Mouse (Mus musculus): ENCODE results near the gene Ap1ar. TPM values are rescaled to one million over a fixed set of nuclear protein-coding genes. Genes with fewer than 3 reads are reported as not detected.

The Ap1ar gene
- polyA plus RNA-seq, 2 experiments: 38.2 to 43.1 TPM

DNA sequence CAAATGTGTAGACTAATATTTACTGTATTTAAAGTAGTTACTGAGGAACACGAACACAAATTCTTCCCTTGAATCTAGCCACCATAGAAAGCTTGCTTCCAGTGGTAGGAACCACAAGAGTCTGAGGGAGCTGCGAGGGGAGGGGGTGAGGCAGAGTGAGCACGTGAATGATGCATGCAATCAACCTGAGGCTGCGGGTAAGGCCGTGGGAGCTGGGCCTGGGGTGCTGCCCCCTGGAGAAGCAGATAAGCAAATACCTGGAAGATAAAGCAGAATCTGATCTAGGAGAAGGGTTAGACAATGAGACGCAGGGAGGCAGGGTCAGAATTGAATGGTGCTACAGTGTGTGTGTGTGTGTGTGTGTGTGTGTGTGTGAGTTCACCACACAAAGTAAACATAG, 6.2 kb downstream of the Ap1ar start:
- no peak overlapping the region for H3K4me3 ChIP-seq (replicated peaks; ENCODE audit: low read length)
- no peak for TF ChIP-seq POLR2A (IDR thresholded peaks at IDR 0.05; ENCODE audit: borderline replicate concordance, extremely low read depth, insufficient read depth, insufficient read length)
- ATAC-seq (ENCODE audit: low FRiP score, low read depth): no peak
- H3K27me3 ChIP-seq (ENCODE audit: control insufficient read depth, insufficient read depth, low read length): no peaks in the 10 kb centered on the region
- H3K27ac ChIP-seq (replicated peaks; ENCODE audit: low read depth, low read length): no peak overlapping the region
- H3K9me3 ChIP-seq (ENCODE audit: control insufficient read depth, low read length): no peaks in the 10 kb centered on the region
- H3K4me2 ChIP-seq (replicated peaks; ENCODE audit: low read depth, low read length, severe bottlenecking): no peak overlapping the region
- H3K4me1 ChIP-seq (ENCODE audit: control insufficient read depth, insufficient read depth, low read length): peaks cover 10% of the 10 kb centered on the region
- WGBS: 80% methylated on average over 6 of the region's 6 CpGs
- no peak for DNase-seq (ENCODE audit: low spot score)
- H3K36me3 ChIP-seq (ENCODE audit: control insufficient read depth, insufficient read depth, low read length): no peaks in the 10 kb centered on the region; the same call in 1 of the 2 replicates
- H3K9ac ChIP-seq (ENCODE audit: low read depth, low read length, severe bottlenecking): no peak overlapping the region

DNA sequence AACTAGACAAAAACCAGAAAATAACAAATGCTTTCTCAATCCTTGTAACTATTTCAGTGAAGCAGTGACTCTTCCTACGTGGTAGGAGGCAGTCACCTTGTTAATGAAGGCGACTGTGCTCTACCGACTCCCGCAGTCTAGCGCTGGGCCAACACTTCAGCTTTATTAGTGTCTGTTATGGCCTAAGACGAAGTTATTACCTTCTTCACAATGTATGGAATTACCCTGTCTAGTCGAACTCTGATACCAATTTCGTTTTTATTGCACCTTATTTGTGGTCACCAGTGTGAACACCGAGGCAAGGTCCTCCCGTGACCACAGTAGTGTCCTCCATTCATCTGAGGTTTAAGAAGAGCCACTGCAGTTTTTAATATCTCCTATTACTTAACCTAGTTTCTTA, 7.1 kb downstream of the Ap1ar start:
- H3K9me3 ChIP-seq (ENCODE audit: control insufficient read depth, low read length): no peaks in the 10 kb centered on the region
- no peaks in the 10 kb centered on the region for H3K27me3 ChIP-seq (ENCODE audit: control insufficient read depth, insufficient read depth, low read length)
- ATAC-seq (ENCODE audit: low FRiP score, low read depth) (no peak), DNase-seq (ENCODE audit: low spot score) (no peak)
- no peak overlapping the region for H3K4me3 ChIP-seq (replicated peaks; ENCODE audit: low read length)
- H3K36me3 ChIP-seq (ENCODE audit: control insufficient read depth, insufficient read depth, low read length): no peaks in the 10 kb centered on the region; the same call in 1 of the 2 replicates
- no peak overlapping the region for H3K27ac ChIP-seq (replicated peaks; ENCODE audit: low read depth, low read length)
- 74% methylated on average over 10 of the region's 10 CpGs for WGBS
- TF ChIP-seq POLR2A (IDR thresholded peaks at IDR 0.05; ENCODE audit: borderline replicate concordance, extremely low read depth, insufficient read depth, insufficient read length): no peak
- no peak overlapping the region for H3K9ac ChIP-seq (ENCODE audit: low read depth, low read length, severe bottlenecking)
- H3K4me1 ChIP-seq (ENCODE audit: control insufficient read depth, insufficient read depth, low read length): peaks cover 5% of the 10 kb centered on the region; the same call in 1 of the 2 replicates
- H3K4me2 ChIP-seq (replicated peaks; ENCODE audit: low read depth, low read length, severe bottlenecking): no peak overlapping the region

DNA sequence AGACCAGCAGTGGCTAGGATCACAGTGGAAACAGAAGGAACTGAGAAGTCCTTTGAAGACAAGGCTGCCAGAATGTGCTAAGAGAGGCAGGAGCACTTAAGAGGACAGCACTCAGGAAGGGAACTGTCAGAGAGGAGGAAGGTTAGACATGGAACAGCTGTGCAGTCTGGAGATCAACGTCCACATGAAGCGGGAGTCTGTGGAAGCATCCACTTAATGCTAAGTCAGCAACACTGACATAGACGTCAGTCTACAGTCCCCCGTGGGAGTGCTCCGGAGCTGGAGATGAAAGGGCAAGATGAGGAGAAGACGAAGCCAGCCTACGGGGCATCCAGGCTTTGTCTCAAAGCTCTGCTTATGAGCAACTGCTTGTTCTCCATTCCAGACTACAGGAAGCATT, 10.2 kb downstream of the Ap1ar start:
- Histone ChIP-seq H3K9ac (ENCODE audit: low read depth, low read length, severe bottlenecking) (no peak overlapping the region), H3K36me3 (ENCODE audit: control insufficient read depth, insufficient read depth, low read length) (peaks cover under 1% of the 10 kb centered on the region; the same call in 1 of the 2 replicates), H3K4me3 (replicated peaks; ENCODE audit: low read length) (no peak overlapping the region), H3K27me3 (ENCODE audit: control insufficient read depth, insufficient read depth, low read length) (no peaks in the 10 kb centered on the region), H3K4me2 (replicated peaks; ENCODE audit: low read depth, low read length, severe bottlenecking) (no peak overlapping the region), H3K4me1 (ENCODE audit: control insufficient read depth, insufficient read depth, low read length) (peaks cover 10% of the 10 kb centered on the region; the same call in 1 of the 2 replicates), H3K9me3 (ENCODE audit: control insufficient read depth, low read length) (no peaks in the 10 kb centered on the region), H3K27ac (replicated peaks; ENCODE audit: low read depth, low read length) (no peak overlapping the region)
- no peak for TF ChIP-seq POLR2A (IDR thresholded peaks at IDR 0.05; ENCODE audit: borderline replicate concordance, extremely low read depth, insufficient read depth, insufficient read length)
- DNase-seq (ENCODE audit: low spot score): no peak
- no peak for ATAC-seq (ENCODE audit: low FRiP score, low read depth)
- 50% methylated on average over 7 of the region's 7 CpGs for WGBS

DNA sequence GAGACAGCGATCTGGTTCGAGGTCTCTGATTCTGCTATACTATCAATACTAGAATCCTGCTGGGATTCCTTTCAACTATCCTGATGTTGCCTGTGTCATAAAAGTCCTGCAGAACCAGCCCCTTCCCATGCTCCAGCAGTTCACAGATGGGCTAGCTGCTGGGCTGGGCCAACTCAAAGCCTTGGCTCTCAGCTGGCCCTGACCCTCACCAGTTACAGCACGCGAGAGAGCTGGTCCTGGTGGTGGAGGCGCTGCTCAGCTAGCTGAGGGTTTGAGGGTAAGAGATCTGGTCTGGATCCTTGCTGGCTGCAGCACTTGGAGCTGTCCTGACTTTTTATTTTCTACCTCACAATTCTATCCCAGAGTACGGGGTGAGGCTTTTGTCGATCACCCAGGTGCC, 10.8 kb downstream of the Ap1ar start:
- H3K4me3 ChIP-seq (replicated peaks; ENCODE audit: low read length): no peak overlapping the region
- H3K36me3 ChIP-seq (ENCODE audit: control insufficient read depth, insufficient read depth, low read length): peaks cover 5% of the 10 kb centered on the region; the same call in 1 of the 2 replicates
- no peak overlapping the region for H3K27ac ChIP-seq (replicated peaks; ENCODE audit: low read depth, low read length)
- TF ChIP-seq POLR2A (IDR thresholded peaks at IDR 0.05; ENCODE audit: borderline replicate concordance, extremely low read depth, insufficient read depth, insufficient read length): no peak
- H3K9me3 ChIP-seq (ENCODE audit: control insufficient read depth, low read length): no peaks in the 10 kb centered on the region
- no peak overlapping the region for H3K9ac ChIP-seq (ENCODE audit: low read depth, low read length, severe bottlenecking)
- H3K4me1 ChIP-seq (ENCODE audit: control insufficient read depth, insufficient read depth, low read length): peaks cover 10% of the 10 kb centered on the region; the same call in 1 of the 2 replicates
- ATAC-seq (ENCODE audit: low FRiP score, low read depth) (no peak), DNase-seq (ENCODE audit: low spot score) (no peak)
- 75% methylated on average over 7 of the region's 7 CpGs for WGBS
- no peak overlapping the region for H3K4me2 ChIP-seq (replicated peaks; ENCODE audit: low read depth, low read length, severe bottlenecking)
- no peaks in the 10 kb centered on the region for H3K27me3 ChIP-seq (ENCODE audit: control insufficient read depth, insufficient read depth, low read length)

DNA sequence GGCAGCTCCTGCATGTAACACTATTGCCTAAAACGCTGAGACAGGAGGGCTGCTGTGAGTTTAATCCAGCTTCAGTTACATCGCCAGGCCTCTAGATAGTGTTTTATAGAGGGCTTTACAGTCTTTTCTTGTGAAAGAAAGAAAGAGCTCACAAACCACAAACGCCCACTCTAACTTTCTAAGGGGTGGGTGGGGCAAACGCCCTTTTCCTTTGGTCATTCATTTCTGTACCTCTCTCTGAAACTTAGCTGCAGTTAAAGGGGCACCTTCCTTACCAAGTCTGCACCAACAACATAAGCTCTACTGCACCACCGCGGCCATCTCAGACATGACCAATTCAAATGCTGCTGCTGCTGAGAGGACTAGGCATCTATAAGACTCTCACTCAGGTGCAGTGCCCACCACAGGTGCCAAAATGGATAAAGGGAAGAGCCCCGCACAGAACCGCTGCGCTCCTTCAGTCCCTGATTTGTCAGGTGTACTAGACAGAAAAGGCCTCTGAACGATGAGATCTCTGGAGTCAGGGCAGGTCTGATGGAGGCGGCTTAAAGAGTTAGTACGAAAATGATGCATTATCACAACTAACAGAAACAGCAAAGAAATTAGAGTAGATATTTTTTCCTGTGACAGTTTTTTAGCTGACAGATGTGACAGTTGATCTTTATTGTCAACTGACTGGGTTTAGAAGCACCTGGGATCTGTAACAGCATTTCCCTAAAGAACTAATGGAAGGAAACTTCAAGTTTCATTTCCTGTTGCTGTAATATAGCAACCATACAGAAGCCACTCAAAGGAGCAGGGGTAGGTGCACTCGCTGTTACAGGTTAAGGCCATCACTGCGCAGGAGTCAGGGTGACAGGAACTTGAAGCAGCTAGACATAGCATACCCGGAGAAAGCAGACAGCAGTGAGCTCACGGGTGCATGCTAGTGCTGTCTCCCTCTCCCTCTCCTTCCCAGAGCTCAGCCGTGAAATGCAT, 13.1 kb downstream of the Ap1ar start:
- Histone ChIP-seq H3K4me2 (replicated peaks; ENCODE audit: low read depth, low read length, severe bottlenecking) (no peak overlapping the region), H3K4me1 (ENCODE audit: control insufficient read depth, insufficient read depth, low read length) (peaks cover 12% of the 10 kb centered on the region; the same call in 1 of the 2 replicates), H3K27me3 (ENCODE audit: control insufficient read depth, insufficient read depth, low read length) (no peaks in the 10 kb centered on the region), H3K9ac (ENCODE audit: low read depth, low read length, severe bottlenecking) (no peak overlapping the region), H3K4me3 (replicated peaks; ENCODE audit: low read length) (no peak overlapping the region), H3K9me3 (ENCODE audit: control insufficient read depth, low read length) (no peaks in the 10 kb centered on the region), H3K27ac (replicated peaks; ENCODE audit: low read depth, low read length) (no peak overlapping the region), H3K36me3 (ENCODE audit: control insufficient read depth, insufficient read depth, low read length) (peaks cover 12% of the 10 kb centered on the region; the same call in 1 of the 2 replicates)
- ATAC-seq (ENCODE audit: low FRiP score, low read depth): no peak
- no peak for DNase-seq (ENCODE audit: low spot score)
- no peak for TF ChIP-seq POLR2A (IDR thresholded peaks at IDR 0.05; ENCODE audit: borderline replicate concordance, extremely low read depth, insufficient read depth, insufficient read length)
- 76% methylated on average over 17 of the region's 17 CpGs for WGBS
